Mouse (Mus musculus) bone marrow macrophage, adult 2 months (primary cell): ENCODE results near the gene Rab26.

Experiments used
- CTCF ChIP-seq: IDR thresholded peaks from 2 replicates; pipeline ENCODE4 v1.5.1; 2012; ENCODE audit warnings: low read depth, mild to moderate bottlenecking, low read length, moderate library complexity
- POLR2A ChIP-seq: IDR thresholded peaks from 2 replicates; pipeline ENCODE4 v1.6.1; 2012; ENCODE audit warnings: mild to moderate bottlenecking, low read depth, low read length, borderline replicate concordance

GRCm38 (mm10) chr17:24565792-24566191 is 31.8 kb upstream of the Rab26 start:
- no peak for TF ChIP-seq POLR2A
- TF ChIP-seq CTCF, result no peak
